Mouse (Mus musculus) heart, adult 8-10 months (tissue): ENCODE data around the gene Bcs1l. TPM values are rescaled to one million over a fixed set of nuclear protein-coding genes. Genes with fewer than 3 reads are reported as not detected.

Experiments used
- microRNA-seq: library from miRNA; unstranded; fragments of <30 nt; microRNA quantifications from one replicate; pipeline ENCODE4 v1.2.0, GENCODE M21; 2022
- total RNA-seq, 4 experiments: library from RNA; stranded (reverse); gene quantifications; 2 replicates each; pipeline ENCODE4 v1.2.4; 2022

The Bcs1l gene
- total RNA-seq, 4 experiments from 2014 or later, result 33.9 to 38.8 (median 35.4) TPM

Small RNAs within 50 kb of the gene (microRNA-seq; reads per million reads assigned to microRNA genes)
- not detected for gene Gm25035

Other genes starting within 250 kb of the Bcs1l start
- gene Catip, start 226.2 kb upstream of the Bcs1l start, total RNA-seq, result under 1 TPM; 0.17 to 0.37 (median 0.25) TPM
- 1 to 10 TPM; 3.9 to 6.6 (median 5.1) TPM for gene Slc11a1, start 213.1 kb upstream of the Bcs1l start, total RNA-seq
- 100 to 1,000 TPM; 115 to 130 (median 121) TPM for gene Ctdsp1, start 196.8 kb upstream of the Bcs1l start, total RNA-seq
- gene Vil1, start 178.9 kb upstream of the Bcs1l start, total RNA-seq, result 1 to 10 TPM in 3 of 4 experiments, under 1 TPM in 1; 0.98 to 2.0 (median 1.7) TPM
- gene Cnot9, start 82.2 kb upstream of the Bcs1l start, total RNA-seq, result 10 to 100 TPM in 3 of 4 experiments, 1 to 10 TPM in 1; 9.4 to 12.8 (median 11.6) TPM
- gene Plcd4, start 45.4 kb upstream of the Bcs1l start, total RNA-seq, result under 1 TPM in 2 of 4 experiments, not detected in 2; 0.12 to 0.16 TPM
- gene Usp37, start 44.0 kb upstream of the Bcs1l start, total RNA-seq, result 1 to 10 TPM; 6.6 to 9.1 (median 8.3) TPM
- 10 to 100 TPM; 10.4 to 12.0 (median 10.9) TPM for gene Zfp142, start within 50 bp of the Bcs1l start, total RNA-seq
- 10 to 100 TPM; 17.5 to 21.4 (median 19.2) TPM for gene Rnf25, start 13.1 kb downstream of the Bcs1l start, total RNA-seq
- 1 to 10 TPM in 1 of 4 experiments, under 1 TPM in 3; 0.63 to 1.9 (median 0.81) TPM for gene Stk36, start 13.2 kb downstream of the Bcs1l start, total RNA-seq
- 10 to 100 TPM in 1 of 4 experiments, 1 to 10 TPM in 3; 8.1 to 10.5 (median 9.3) TPM for gene Ttll4, start 73.5 kb downstream of the Bcs1l start, total RNA-seq
- gene Cyp27a1, start 125.3 kb downstream of the Bcs1l start, total RNA-seq, result 10 to 100 TPM; 11.3 to 20.8 (median 16.6) TPM
- 1 to 10 TPM; 1.6 to 4.1 (median 2.2) TPM for gene Prkag3, start 160.9 kb downstream of the Bcs1l start, total RNA-seq
- gene Wnt6, start 183.6 kb downstream of the Bcs1l start, total RNA-seq, result under 1 TPM; 0.16 to 0.69 (median 0.26) TPM
- not detected for gene Wnt10a, start 203.2 kb downstream of the Bcs1l start, total RNA-seq